Mouse (Mus musculus) ovary, postnatal 14 days (tissue): ENCODE measurements at regions not wholly inside any gene's neighbourhood (a gene's known extent, or its start where the extent isn't known, plus 50 kb on each side); places are given as distances from the start of the nearest gene placed in this dataset.

ENCODE experiments used
- DNase-seq: peaks from one replicate; pipeline ENCODE4 v3.0.0; 2022; ENCODE audit warnings: low spot score

- no peak for DNase-seq
Measured at GRCm38 (mm10) chr6:127252000-127252721, 100.2 kb upstream of the Ccnd2 start.

GRCm38 (mm10) chr6:127253935-127254334 is 101.9 kb upstream of the Ccnd2 start:
- DNase-seq, result no peak

- no peak for DNase-seq
Measured at GRCm38 (mm10) chr6:127263903-127264680, 112.1 kb upstream of the Ccnd2 start.

GRCm38 (mm10) chr6:127265063-127265775 is 113.2 kb upstream of the Ccnd2 start:
- DNase-seq, result no peak

- DNase-seq, result peak; percentile 48
Measured at GRCm38 (mm10) chr6:127265901-127266812, 114.2 kb upstream of the Ccnd2 start.

- no peak for DNase-seq
Measured at GRCm38 (mm10) chr6:127266813-127267165, 114.8 kb upstream of the Ccnd2 start.

DNA sequence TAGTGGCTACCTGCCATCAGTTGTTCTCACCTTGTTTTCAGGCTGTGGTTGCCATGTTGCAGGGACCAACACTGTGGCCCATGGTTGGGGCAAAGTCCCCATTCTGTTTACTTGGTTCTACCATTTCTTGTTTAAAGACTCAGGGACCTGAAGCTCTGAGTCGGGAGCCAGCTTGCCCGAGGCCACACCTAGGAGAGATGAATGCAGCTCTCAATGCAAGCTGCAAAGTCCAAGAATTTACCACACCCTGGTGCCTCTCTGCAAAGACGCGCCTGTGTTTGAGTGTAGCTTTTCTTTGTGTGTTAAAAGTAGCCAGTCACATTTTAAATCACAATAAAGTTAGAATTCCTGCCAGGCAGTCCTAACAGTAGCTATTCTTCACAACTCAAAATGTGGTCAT is 117.0 kb upstream of the Ccnd2 start:
- no peak for DNase-seq

DNA sequence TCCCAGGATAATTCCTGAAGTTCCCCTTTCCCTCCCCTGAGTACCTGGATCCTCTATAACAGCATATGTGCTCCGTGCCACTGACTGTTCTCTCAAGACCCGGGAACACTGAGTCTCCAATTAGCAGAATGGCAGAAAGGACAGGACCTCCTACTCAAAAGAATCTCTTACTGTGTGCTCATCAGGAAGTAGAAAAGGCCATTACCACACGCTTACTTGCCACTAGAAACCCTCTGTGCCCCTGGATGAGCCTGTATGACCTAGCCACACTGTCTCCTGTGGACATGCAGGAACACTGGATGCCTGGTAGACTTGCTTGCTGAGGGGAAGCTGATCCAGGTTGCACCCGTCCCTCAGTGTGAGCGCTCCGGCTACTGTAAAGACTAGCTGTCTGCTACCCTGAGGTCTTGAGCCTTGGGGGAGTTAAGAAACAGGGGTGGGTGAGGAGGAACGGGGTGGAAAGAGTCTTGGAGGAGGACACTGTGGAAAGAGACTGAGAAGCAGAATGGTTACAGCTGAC is 117.6 kb upstream of the Ccnd2 start:
- no peak for DNase-seq

GRCm38 (mm10) chr6:127270774-127271173 is 118.8 kb upstream of the Ccnd2 start:
- no peak for DNase-seq

- no peak for DNase-seq
Measured at GRCm38 (mm10) chr6:127271418-127271817, 119.4 kb upstream of the Ccnd2 start.

GRCm38 (mm10) chr6:127272630-127273029 is 120.6 kb upstream of the Ccnd2 start:
- DNase-seq, result no peak

GRCm38 (mm10) chr6:127274732-127275429 is 122.9 kb upstream of the Ccnd2 start:
- DNase-seq, result no peak

- DNase-seq, result no peak
Measured at GRCm38 (mm10) chr6:127275430-127275784, 123.4 kb upstream of the Ccnd2 start.

- DNase-seq, result no peak
Measured at GRCm38 (mm10) chr6:127276362-127276761, 124.4 kb upstream of the Ccnd2 start.

GRCm38 (mm10) chr6:127278402-127278801 is 126.4 kb upstream of the Ccnd2 start:
- no peak for DNase-seq

- no peak for DNase-seq
Measured at GRCm38 (mm10) chr6:127284226-127284625, 132.2 kb upstream of the Ccnd2 start.

GRCm38 (mm10) chr6:127286681-127287476 is 134.9 kb upstream of the Ccnd2 start:
- no peak for DNase-seq

GRCm38 (mm10) chr6:127288946-127289345 is 137.0 kb upstream of the Ccnd2 start:
- no peak for DNase-seq

GRCm38 (mm10) chr6:127291937-127292336 is 139.9 kb upstream of the Ccnd2 start:
- no peak for DNase-seq

DNA sequence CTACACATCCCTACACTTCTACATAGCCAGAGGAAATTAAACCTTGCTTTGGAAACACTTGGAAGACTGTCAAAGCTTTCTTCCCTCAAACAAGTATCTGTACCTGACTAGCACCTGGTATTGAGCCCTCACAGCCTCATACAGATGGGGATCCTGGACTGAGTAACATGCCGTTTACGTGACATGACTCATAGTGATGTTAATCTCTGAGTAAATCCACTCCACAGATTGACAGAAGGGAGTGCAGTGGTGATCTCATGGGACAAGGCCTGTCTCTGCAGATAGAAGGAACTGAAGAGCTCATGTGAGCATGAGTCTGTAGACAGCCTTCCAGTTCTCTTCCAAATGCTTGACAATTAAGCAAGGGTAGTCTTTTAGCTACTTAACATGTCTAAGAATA is 141.8 kb upstream of the Ccnd2 start:
- DNase-seq, result no peak
